In genomic region chr16:57649888-57650287, GRCm38 (mm10) we compare ENCODE assay signal across 12 mouse cellular contexts. TPM values are rescaled to one million over a fixed set of nuclear protein-coding genes. Genes with fewer than 3 reads are reported as not detected.
DNase-seq lines count a peak whose midpoint lies in the region; TF ChIP-seq lines count a peak whose summit lies in the region.
"Had no signal": no experiment of that assay in that cellular context is flagged by ENCODE, and none has a peak within 500 bp of the region (broad histone marks: within the 10 kb centered on the region; RNA-seq: fewer than 3 reads in every experiment).

No protein-coding gene starts in this region.

- H3K36me3 ChIP-seq in C2C12 (ENCODE audit: control insufficient read depth, insufficient read depth), result no peaks in the 10 kb centered on the region
- H3K36me3 ChIP-seq: embryonic facial prominence, embryonic 10.5 days; forebrain, embryonic 12.5 days; heart, embryonic 15.5 days had no signal

- no peak overlapping the region for H3K4me3 ChIP-seq in C2C12 (ENCODE audit: insufficient read depth, poor library complexity, severe bottlenecking)
- no peak overlapping the region for H3K4me3 ChIP-seq in layer of hippocampus, adult 2 months
- H3K4me3 ChIP-seq: embryonic facial prominence, embryonic 10.5 days; forebrain, embryonic 12.5 days; heart, embryonic 15.5 days had no signal

- no peak for TF ChIP-seq CTCF in C2C12 (IDR thresholded peaks at IDR 0.05; ENCODE audit: control insufficient read depth, insufficient read depth, insufficient read length)
- no peak for TF ChIP-seq CTCF in brain, embryonic 14.5 days (IDR thresholded peaks at IDR 0.05; ENCODE audit: borderline replicate concordance, extremely low read depth, insufficient read depth, insufficient read length)
- TF ChIP-seq CTCF in layer of hippocampus, adult 2 months (conservative IDR thresholded peaks at IDR 0.05), result no peak

- no peaks in the 10 kb centered on the region for H3K27me3 ChIP-seq in C2C12 (ENCODE audit: control insufficient read depth, insufficient read depth, insufficient read length)
- H3K27me3 ChIP-seq: forebrain, embryonic 12.5 days; heart, embryonic 15.5 days had no signal

- H3ac ChIP-seq in C2C12 (ENCODE audit: control insufficient read depth, insufficient read length, low read depth), result no peak overlapping the region

- DNase-seq in 3T3-L1 (ENCODE audit: low read depth, low spot score), result peak; percentile 93
- peak; percentile 3 for DNase-seq in brain, embryonic 14.5 days (ENCODE audit: low read depth)
- peak; percentile 40 for DNase-seq in kidney, postnatal 10 days
- DNase-seq in layer of hippocampus, adult 2 months (ENCODE audit: low spot score in 2 of 2), result no peak
- DNase-seq in testis, postnatal 10 days (ENCODE audit: low spot score), result no peak
- DNase-seq in MN1 (ENCODE audit: low spot score), result no peak
- DNase-seq: cerebellum, adult 8-10 months had no signal

- no peak for TF ChIP-seq POLR2A in brain, embryonic 14.5 days (IDR thresholded peaks at IDR 0.05; ENCODE audit: borderline replicate concordance, extremely low read depth, insufficient read depth, insufficient read length, poor library complexity, severe bottlenecking)

- H3K79me2 ChIP-seq in C2C12 (ENCODE audit: control insufficient read depth, insufficient read depth), result no peaks in the 10 kb centered on the region

- no peak overlapping the region for H3K27ac ChIP-seq in layer of hippocampus, adult 2 months
- H3K27ac ChIP-seq: embryonic facial prominence, embryonic 10.5 days; forebrain, embryonic 12.5 days; heart, embryonic 15.5 days; macrophage had no signal

- no peaks in the 10 kb centered on the region for H3K79me3 ChIP-seq in C2C12 (ENCODE audit: low read depth)

TF ChIP-seq in C2C12, 6 proteins besides CTCF, POLR2A, EP300 and RAD21:
- TF ChIP-seq USF1 (IDR thresholded peaks at IDR 0.05; ENCODE audit: low read depth) (peak; percentile 50), MYOD1 (IDR thresholded peaks at IDR 0.05; ENCODE audit: control insufficient read depth, insufficient read length, low read depth) (no peak)

RNA-seq across cellular contexts. Expression of gene Cmss1, which starts 43.2 kb away (rescaled TPM):
- 37.5 TPM for polyA plus RNA-seq in C2C12 (2012; fragmentation: generic; extraction: Trizol)
- polyA plus RNA-seq in brain, embryonic 14.5 days (2012; rRNA removed), result 5.5 and 10.1 TPM in 2 replicates
- 10 to 100 TPM; 16.2 to 16.3 TPM for total RNA-seq in layer of hippocampus, adult 2 months (2021)

Comparison
In these comparisons a context has a peak if more than half of its experiments do, and no peak if none do; other contexts are left out.
1. DNase-seq: peak in 3T3-L1 (single experiment), brain, embryonic 14.5 days (single experiment) and kidney, postnatal 10 days (single experiment); none in layer of hippocampus, adult 2 months (0 of 2), testis, postnatal 10 days (single experiment) and MN1 (single experiment).